Mouse (Mus musculus): ENCODE results near the gene Arl5a. TPM values are rescaled to one million over a fixed set of nuclear protein-coding genes. Genes with fewer than 3 reads are reported as not detected.

Arl5a gene
- total RNA-seq, 1 experiment from 2014 or later: 51.8 TPM

- DNase-seq: no peak
Observed at GRCm38 (mm10) chr2:52422871-52423610, 1.7 kb downstream of the Arl5a start.

GRCm38 (mm10) chr2:52421197-52421596 is 3.5 kb downstream of the Arl5a start:
- no peak for DNase-seq

GRCm38 (mm10) chr2:52420001-52420710 is 4.5 kb downstream of the Arl5a start:
- no peak for DNase-seq

- DNase-seq: no peak
Observed at GRCm38 (mm10) chr2:52419295-52419694, 5.4 kb downstream of the Arl5a start.

- DNase-seq: no peak
Observed at GRCm38 (mm10) chr2:52412524-52413037, 12.1 kb downstream of the Arl5a start.

- DNase-seq: no peak
Observed at GRCm38 (mm10) chr2:52406480-52406879, 18.2 kb downstream of the Arl5a start.

- DNase-seq: no peak
Observed at GRCm38 (mm10) chr2:52405238-52405637, 19.5 kb downstream of the Arl5a start.

- no peak for DNase-seq
Observed at GRCm38 (mm10) chr2:52394529-52394928, 30.2 kb downstream of the Arl5a start.

- DNase-seq: no peak
Observed at GRCm38 (mm10) chr2:52390415-52390975, 34.2 kb downstream of the Arl5a start.

GRCm38 (mm10) chr2:52389975-52390374 is 34.7 kb downstream of the Arl5a start:
- DNase-seq: no peak

GRCm38 (mm10) chr2:52386451-52386850 is 38.2 kb downstream of the Arl5a start:
- no peak for DNase-seq

GRCm38 (mm10) chr2:52386037-52386436 is 38.7 kb downstream of the Arl5a start:
- DNase-seq: no peak

- no peak for DNase-seq
Observed at GRCm38 (mm10) chr2:52378848-52379261, 45.8 kb downstream of the Arl5a start.

- peak; percentile 2 for DNase-seq
Observed at GRCm38 (mm10) chr2:52378448-52378804, 46.3 kb downstream of the Arl5a start, which contains the start of gene Neb. Gene Neb (minus strand): TSS chr2:52378474.

GRCm38 (mm10) chr2:52377706-52378447 is 46.8 kb downstream of the Arl5a start:
- no peak for DNase-seq

- DNase-seq: no peak
Observed at GRCm38 (mm10) chr2:52374706-52375105, 50.0 kb downstream of the Arl5a start.

- no peak for DNase-seq
Observed at GRCm38 (mm10) chr2:52372480-52372879, 52.2 kb downstream of the Arl5a start.

- DNase-seq: no peak
Observed at GRCm38 (mm10) chr2:52372080-52372479, 52.6 kb downstream of the Arl5a start.

- DNase-seq: peak; percentile 76
Observed at GRCm38 (mm10) chr2:52371066-52371465, 53.6 kb downstream of the Arl5a start.

- no peak for DNase-seq
Observed at GRCm38 (mm10) chr2:52369622-52370021, 55.1 kb downstream of the Arl5a start.

GRCm38 (mm10) chr2:52367665-52368064 is 57.0 kb downstream of the Arl5a start:
- no peak for DNase-seq

- DNase-seq: peak; percentile 2
Observed at GRCm38 (mm10) chr2:52367248-52367647, 57.5 kb downstream of the Arl5a start.

All from adrenal gland, postnatal 25 days (tissue).